Mouse (Mus musculus) forelimb bud, embryonic 11.5 days (tissue): Measurements from ENCODE around the gene Rec8.
A peak's percentile ranks its signal among the peaks of the same experiment; 100 is the strongest.

ENCODE experiments used
- DNase-seq: peaks from one replicate; pipeline ENCODE4 v3.0.0-alpha.2; 2012; ENCODE audit warnings: low read depth, low spot score

Rec8 gene

DNA sequence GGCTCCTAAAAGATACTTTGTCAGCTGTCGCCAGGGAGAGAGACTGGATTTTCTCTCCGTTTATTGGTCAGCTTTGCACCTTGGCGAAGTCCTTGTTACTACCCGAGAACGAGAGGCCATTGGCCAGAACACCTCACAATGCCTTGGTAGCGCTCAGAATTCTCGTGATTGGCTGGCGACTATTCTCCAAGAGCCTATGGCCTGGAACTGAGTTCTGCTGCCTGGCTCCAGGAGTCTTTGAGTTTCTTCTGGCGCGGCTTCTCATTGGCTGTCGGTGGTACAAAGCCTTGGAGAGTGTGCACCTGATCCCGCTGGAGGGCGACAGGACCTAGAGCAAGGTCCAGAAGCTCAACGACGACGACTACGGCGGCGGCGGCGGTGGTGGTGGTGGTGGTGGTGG is at the start of gene Rec8:
TSS of gene Rec8 (plus strand) at position 216 of the 400 bp plus-strand sequence.
- DNase-seq: peak; percentile 12

DNA sequence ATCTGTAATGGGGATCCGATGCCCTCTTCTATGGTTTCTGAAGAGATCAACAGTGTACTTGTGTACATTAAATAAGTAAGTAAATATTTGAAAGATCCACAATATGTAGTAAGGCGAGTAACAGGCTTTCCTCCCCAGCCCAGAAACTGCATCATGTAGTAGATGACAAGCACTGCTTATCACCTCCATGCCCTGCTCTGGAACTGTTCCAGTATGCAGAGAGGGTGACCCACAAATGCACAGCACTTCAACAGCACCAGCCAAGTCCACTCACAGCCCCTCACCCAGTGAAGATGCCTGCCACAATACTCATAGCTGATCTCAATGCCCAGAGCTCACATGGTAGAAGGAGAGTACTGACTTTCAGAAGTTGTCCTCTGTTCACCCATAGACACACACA is 47.2 kb upstream of the Rec8 start:
- DNase-seq: no peak

DNA sequence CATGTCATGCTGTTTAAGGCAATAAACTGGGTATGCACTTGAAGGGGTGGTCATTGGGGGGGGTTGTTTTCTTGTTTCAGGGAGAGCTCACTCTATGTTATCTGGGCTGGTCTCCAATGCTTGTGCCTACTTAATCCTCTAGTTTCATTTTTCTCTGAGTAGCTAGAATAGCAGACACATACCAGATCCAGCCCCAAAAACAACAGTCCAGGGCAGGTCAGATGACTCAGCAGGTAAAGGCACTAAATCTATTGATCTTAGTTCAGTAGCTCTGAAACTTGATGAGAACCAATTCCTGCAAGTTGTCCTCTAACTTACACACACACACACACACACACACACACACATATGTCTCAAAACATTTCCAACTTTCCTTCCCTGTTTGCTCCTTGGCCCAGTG is 46.1 kb upstream of the Rec8 start:
- no peak for DNase-seq

DNA sequence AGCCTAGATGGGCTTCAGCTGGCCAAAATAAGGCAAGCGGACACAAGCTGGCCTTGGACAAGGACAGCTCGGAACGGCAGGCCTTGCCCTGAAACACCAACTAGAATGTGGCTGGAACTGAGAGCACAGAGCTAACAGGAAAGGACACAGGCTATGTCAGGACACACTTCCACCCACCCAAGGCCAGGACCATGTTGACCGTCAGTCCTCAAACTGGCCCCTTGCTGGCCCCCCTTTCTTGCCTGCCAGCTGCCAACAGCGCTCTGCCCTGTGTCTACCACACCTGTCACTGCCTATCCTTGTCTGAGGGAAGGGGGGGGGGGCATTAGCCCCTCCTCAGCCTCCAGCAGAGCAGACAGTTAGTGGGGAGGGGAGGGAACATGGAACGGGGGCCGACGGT is 42.5 kb upstream of the Rec8 start, which contains the start of gene Fitm1:
TSS of gene Fitm1 (plus strand) at position 316 of the 400 bp plus-strand sequence.
- no peak for DNase-seq

DNA sequence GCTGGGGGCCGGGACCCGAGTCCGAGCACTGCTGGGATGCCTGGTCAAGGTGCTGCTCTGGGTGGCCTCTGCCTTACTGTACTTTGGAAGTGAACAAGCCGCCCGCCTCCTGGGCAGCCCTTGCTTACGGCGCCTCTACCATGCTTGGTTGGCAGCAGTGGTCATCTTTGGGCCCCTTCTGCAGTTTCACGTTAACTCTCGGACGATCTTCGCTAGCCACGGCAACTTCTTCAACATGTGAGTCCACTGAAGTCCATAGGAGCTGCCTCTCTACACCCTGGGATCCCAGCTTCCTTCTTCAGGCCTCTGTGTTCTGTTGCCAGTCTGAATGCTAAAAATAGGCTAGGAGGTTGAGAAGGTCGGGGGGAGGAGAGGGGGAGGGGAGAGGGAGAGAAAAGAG is 42.1 kb upstream of the Rec8 start:
- no peak for DNase-seq

DNA sequence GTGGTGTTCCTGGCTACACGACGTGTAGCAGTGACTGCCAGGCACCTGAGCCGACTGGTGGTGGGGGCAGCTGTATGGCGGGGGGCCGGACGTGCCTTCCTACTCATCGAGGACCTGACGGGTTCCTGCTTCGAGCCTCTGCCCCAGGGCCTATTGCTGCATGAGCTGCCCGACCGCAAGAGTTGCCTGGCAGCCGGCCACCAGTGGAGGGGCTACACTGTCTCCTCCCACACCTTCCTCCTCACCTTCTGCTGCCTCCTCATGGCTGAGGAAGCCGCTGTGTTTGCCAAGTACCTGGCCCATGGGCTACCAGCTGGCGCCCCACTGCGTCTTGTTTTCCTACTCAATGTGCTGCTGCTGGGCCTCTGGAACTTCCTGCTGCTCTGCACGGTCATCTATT is 41.5 kb upstream of the Rec8 start:
- DNase-seq: no peak

DNA sequence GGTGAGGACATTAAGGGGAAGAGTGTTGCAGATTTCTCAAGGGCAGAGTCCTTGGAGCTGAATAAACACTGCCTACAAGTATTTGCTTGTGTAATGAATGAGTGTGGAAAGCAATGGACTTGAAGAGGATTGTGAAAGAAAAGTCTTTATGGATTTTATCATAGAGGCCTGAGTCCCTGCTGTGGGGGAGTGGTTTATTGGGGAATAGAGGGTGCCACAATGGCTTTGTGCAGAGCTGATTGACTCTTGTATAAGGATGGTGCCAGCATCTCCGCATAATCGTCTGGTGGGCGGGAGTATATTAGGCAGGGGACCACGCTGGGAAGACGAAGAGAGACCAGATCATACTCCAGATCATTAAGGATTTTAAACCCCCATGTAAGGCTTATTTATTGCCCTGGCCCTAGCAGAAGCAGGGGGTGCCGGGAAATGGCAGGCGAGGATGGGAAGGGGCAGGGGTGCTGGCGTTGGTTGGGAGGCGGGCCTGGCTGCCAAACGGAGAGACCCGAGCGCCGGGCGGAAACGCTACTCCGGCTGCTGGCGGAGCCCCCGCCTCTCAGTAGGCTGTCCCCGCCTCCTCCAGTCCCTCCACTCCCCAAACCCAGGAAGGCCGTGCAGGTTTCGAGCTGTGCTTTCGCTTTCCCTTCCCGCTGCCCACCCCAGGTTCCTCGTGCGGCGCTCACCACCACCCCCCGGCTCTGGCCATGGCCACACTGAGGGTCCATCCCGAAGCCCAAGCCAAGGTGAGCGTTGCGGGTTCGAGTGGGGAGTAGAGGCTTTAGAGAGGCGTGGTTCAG is 39.8 kb upstream of the Rec8 start, which contains the start of gene Psme1:
TSS of gene Psme1 (plus strand) at position 253 of the 797 bp plus-strand sequence.
- DNase-seq: peak; percentile 69

DNA sequence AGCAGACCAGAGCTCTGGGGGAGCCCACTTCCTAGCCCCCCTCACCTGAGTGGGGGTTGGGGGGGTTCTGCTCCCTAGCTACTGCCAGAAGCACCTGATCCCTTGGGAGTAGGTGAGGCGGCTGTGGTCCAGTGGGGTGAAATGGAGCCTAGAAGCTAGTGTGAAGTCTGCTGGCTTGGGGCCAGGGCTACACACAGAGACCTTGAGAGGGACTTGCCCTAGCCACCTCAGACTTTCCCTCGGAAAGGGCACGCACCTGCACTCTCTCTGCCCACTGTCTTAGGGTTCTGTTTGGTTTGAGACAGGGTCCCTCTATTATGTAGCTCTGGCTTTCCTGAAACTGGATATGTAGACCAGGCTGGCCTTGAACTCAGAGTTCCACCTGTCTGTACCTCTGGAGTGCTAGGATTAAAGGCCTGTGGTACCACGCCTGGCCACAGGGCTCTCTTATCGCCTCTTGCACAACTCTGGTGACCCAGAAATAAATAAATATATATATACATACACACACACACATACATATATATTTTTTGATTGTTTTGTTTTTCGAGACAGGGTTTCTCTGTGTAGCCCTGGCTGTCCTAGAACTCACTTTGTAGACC is 39.1 kb upstream of the Rec8 start:
- no peak for DNase-seq

DNA sequence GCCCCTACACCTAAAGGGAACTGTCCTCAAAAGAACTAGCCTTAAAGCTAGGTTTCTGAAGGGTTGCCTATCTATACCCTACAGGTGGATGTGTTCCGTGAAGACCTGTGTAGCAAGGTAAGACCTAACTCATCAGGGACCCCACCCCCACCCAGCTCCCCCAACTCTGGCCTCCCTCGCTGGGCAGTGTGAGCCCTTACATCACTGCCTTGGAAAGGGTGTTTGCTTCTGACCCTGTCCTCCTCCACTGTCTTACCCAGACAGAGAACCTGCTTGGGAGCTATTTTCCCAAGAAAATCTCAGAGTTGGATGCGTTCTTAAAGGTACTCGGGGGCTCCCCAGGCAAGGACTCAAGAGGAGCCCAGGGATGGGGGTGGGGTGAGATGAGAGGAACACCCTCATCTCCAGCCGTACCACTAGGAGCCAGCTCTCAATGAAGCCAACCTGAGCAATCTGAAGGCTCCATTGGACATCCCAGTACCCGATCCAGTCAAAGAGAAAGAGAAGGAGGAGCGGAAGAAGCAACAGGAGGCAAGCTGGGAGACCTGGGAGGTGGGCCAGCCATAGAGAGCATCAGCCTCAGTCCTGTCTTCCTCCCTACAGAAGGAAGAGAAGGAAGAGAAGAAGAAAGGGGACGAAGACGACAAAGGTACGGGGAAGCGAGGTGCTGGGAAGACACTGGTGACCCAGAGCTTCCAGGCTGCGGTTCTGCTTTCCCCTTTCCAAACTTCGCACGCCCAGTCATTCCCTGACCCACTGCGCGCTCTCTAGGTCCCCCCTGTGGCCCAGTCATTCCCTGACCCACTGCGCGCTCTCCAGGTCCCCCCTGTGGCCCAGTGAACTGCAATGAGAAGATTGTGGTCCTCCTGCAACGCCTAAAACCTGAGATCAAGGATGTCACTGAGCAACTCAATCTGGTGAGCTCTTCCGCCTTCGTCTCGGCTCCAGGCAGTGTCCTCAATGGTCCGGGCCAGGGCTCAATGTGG is 38.0 kb upstream of the Rec8 start:
- no peak for DNase-seq

DNA sequence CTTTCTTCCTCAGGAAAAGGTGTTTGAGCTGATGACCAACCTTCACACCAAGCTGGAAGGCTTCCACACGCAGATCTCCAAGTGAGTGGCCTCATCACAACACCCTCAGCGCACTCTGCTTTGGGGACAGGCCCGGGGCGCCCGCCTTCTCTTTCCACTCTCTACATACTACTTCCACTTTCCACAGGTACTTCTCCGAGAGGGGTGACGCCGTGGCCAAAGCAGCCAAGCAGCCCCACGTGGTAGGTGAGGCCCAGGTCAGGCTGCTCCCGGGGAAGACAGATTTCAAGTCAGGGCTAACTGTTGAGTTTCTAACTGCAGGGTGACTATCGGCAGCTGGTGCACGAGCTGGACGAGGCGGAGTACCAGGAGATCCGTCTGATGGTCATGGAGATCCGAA is 37.1 kb upstream of the Rec8 start:
- no peak for DNase-seq

DNA sequence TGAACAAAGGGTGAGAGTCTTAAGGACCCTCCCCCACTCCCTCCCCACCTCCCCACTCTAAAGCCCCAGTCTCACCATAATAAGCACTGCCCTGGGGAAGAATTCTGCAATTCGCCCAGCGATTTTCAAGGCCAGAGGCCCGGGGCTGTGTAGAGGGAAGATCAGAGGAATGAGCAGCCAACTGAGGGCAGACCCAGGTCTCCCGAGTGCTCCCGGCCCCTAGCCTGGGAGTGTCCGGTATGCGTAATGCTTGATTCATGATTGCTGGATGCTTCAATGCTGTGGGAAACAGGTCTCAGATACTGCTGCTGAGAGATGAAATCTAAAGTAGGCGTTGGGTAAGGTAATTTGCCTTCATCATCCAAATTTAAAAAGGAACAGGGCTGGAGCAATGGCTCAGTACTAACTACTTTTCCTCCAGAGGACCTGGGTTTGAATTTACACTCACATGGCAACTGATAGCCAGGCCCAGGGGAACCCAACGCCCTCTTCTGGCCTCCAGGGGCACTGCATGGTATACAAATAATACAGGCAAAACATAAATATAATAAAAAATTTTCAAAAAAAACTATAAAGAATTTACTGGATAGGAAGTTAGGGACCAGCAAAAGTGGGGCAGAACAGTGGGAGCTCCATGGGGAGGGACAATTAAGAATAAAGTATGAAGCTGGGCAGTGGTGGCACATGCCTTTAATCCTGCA is 35.7 kb upstream of the Rec8 start:
- DNase-seq: no peak

DNA sequence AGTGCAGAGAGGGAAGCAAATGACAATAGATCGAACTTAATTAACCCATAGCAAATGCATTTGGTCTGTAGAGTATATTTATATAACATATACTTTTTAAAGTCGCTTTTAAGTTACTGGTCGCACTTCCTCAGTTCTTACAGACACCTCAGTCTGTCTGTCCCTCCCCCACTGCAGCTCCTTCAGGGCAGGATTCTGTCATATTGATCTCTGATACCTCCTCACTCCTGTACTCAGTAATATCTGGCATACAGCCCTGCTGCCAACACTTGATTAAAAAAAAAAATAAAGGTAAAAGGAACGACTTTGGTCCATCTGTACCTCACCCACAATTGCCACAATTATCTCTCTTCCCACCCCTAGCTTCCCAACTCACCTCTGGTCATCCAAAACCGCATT is 33.5 kb upstream of the Rec8 start:
- DNase-seq: no peak

DNA sequence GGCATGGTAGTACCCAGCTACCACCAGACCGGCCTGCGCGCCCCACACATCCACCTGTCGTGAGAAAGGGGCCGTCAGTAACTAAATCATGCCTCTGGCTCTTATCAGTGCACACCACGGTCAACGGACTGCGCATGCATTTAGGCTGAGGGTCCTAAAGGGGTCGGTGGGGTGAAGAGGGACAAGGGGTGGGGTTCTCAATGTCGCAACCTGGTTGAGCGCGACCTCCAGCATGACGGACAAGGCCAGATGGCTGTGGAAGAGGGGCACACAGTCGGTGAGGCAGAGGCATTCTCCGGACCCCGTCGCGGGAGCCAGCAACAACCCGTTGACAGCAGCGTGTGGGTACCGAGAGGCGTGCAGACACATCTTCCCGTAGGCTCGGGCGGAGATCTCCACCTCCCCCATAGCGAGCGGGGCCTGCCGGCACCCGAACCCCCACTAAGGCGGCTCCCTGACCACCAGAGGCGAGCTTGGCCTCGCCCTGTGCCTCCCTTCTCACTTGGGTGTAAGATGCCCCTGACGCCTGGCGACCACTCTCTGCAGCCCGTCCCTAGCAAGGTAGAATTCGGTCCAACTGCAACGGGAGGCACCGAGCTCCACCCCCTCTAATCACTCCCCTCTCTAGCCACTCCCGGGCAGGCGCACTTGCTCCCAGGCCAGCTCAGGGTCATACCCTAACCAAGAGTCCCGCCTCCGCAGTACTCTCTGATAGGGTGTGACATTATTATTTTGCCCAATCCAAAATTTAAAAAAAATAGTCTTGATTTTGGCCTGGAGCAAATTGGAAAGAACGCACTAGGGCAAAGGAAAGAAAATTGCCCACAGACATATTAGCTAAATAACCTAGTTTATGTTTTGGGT is 32.9 kb upstream of the Rec8 start, which contains the start of gene Emc9:
TSS of gene Emc9 (minus strand) at position 601 of the 864 bp plus-strand sequence.
- DNase-seq: peak; percentile 36

DNA sequence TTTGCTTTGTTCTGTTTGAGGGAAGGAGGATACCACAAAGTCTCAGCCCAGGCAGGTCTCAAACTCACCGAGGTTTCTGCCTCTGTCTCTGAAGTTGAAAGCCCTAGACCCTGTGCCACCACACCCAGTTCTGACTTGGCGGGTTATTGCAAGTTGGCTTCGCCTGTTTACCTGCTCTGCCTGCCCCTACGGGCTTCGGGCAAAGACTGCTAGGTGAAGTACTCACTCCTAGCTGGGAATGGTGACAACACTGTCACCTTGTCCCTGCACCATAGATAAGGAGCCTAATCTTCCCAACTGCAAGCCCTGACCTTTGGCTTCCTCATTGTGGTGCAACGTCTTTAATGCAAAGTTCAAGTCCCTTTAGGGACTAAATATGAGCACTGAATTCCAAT is 32.3 kb upstream of the Rec8 start:
- DNase-seq: no peak

DNA sequence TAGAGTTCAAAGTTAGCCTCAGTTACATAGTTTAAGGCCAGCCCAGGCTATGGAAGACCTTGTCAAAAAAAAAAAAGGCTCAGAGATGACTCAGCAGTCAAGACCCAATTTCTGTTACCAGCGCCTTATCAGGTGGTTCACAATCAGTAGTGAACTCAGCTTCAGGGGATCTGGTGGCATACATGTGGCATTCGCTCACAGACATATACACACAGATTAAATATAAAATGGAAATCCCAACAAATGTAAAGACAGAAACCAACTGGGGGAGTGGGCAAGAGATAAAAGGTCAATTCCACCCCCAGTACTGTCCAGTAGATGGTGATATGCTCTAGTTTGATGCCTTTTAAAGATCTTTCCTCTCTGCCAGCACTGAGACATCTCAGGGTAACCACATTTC is 31.7 kb upstream of the Rec8 start:
- no peak for DNase-seq

DNA sequence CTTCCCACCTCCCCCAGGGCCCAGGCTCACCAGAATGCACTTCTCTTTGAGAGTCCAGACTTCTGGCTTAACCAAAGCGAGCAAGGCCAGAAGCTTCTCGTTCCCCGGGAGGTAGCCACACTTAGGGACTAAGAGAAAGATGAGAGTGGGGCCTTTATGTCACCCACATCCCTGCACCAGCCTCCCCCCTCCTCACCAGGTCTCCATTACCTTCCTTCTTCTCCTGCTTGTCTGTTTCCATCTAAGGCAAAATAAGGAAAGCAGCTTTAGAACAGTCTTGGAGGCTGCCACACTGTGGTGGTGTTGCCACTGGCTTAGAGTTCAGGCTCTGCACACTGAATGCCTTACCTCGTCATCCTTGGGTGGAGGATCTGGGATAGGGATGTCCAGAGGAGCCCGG is 28.6 kb upstream of the Rec8 start:
- no peak for DNase-seq

DNA sequence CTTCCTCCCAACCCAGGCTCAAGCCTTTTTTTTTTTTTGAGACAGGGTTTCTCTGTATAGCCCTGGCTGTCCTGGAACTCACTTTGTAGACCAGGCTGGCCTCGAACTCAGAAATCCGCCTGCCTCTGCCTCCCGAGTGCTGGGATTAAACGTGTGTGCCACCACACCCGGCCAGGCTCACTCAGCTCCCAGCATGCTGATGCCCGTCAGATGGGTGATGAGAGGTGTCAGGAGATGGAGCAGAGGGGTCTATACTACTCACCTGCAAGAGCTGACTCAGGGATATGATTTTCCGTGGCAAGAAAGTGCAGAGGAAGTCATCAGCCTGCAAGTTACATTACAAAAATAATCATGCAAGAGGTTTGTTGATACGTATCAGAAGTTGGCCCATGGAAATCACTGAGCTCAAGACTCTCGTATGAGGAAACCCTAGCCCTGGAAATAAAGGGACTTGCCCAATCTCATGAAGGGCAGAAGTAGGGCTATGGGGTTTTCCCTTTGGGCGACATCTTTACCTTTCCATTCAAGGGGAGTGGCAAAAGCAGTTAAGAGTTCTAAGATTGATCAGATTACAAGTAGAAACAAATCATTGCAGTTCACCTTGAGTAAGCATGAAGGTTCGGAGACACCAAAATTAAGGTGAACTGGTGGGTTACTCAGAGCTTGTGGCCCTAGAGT is 27.9 kb upstream of the Rec8 start:
- no peak for DNase-seq

DNA sequence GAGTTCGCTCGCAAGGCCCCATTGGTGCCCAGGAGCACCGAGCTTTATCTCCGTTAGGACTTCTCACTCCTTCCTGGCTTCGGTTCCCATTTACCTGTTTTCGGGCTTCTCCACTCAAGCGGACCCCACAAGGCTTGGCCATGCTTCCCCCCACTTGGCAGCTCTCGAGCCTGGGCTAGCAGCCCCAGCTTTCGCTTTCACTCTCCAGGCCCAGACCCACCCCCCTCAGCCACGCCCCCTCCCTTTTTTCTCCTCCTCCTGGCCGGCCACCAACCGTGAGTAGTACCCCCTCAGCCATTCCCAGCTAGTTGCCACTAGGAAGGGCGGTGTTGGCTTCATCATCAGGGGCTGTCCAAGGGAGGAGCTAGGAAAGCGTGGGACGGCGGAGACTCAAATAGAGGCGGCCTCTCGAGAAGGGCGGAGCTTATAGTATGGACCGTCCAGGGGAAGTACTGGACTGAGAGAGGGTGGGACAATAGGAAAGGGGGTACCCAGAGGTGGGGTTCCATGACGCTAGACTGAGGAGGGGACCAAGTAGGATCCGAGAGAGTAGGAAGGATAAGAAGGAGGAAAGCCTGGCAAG is 27.0 kb upstream of the Rec8 start, which contains the start of gene Psme2:
TSS of gene Psme2 (minus strand) at position 366 of the 583 bp plus-strand sequence.
- DNase-seq: peak; percentile 95

DNA sequence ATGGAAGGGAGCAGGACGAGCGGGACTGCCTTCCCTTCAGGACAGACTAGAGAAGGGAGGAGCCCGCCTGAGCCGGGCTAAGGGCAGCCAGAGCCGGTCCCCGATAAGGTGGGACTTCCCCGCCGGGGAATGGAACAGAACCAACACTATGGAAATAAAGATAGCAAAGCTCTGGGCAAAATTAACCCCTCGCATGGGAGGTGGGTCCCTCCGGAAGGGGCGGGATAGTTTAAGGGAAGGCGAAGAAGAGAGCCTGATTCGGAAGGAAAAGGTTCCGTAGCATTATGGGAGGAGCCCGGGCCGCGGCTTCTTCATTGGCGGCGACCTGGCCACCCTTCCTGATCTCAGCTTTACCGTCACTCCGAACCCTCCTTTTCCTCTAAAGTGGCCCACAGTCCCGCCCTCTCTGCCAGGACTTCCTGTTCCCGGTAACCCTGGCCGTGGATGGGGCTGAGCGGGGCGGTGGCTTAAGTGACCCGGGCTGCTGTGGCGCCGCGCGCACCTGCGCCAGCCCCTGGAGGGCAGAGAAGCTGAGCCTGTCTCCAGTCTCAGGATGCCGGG is 26.4 kb upstream of the Rec8 start, which contains the start of gene Rnf31:
TSS of gene Rnf31 (plus strand) at position 378 of the 561 bp plus-strand sequence.
- peak; percentile 92 for DNase-seq
